Mouse (Mus musculus) myocyte (in vitro differentiated cells): ENCODE results near the gene Cisd1. TPM values are rescaled to one million over a fixed set of nuclear protein-coding genes. Genes with fewer than 3 reads are reported as not detected.

Experiments
- H3K27me3 ChIP-seq: one replicate; pipeline ENCODE4 v1.6.1; 2011; ENCODE audit not compliant: control insufficient read depth, insufficient read depth, insufficient read length
- H3K36me3 ChIP-seq: one replicate; pipeline ENCODE4 v1.6.1; 2011; ENCODE audit not compliant: control insufficient read depth, insufficient read depth
- H3K4me2 ChIP-seq: one replicate; pipeline ENCODE4 v1.6.1; 2011; ENCODE audit warnings: low read depth, control low read depth
- H3K4me3 ChIP-seq: one replicate; pipeline ENCODE4 v1.5.1; 2011; ENCODE audit warnings: mild to moderate bottlenecking, control low read depth, moderate library complexity
- H3K79me2 ChIP-seq: one replicate; pipeline ENCODE4 v1.6.1; 2011; ENCODE audit not compliant: control insufficient read depth, insufficient read depth
- H3ac ChIP-seq: one replicate; pipeline ENCODE4 v1.6.1; 2011; ENCODE audit not compliant: control insufficient read depth, insufficient read length
- CEBPB ChIP-seq: IDR thresholded peaks from 2 replicates; pipeline ENCODE4 v1.6.1; 2011; ENCODE audit warnings: mild to moderate bottlenecking, moderate library complexity; ENCODE audit not compliant: poor library complexity, insufficient read depth, severe bottlenecking
- E2F4 ChIP-seq: IDR thresholded peaks from one replicate; pipeline ENCODE4 v1.6.1; 2011; ENCODE audit warnings: mild to moderate bottlenecking, control low read depth, moderate library complexity; ENCODE audit not compliant: insufficient read depth
- MAX ChIP-seq: IDR thresholded peaks from one replicate; pipeline ENCODE4 v1.6.1; 2011; ENCODE audit warnings: low read depth, mild to moderate bottlenecking, control low read depth
- MYOD1 ChIP-seq, 3 experiments: IDR thresholded peaks; one replicate each; pipeline ENCODE4 v1.6.1; 2011; ENCODE audit warnings: control low read depth in 2 of 3, low read depth in 2 of 3, mild to moderate bottlenecking in 2 of 3, moderate library complexity in 1 of 3; ENCODE audit not compliant: insufficient read length in 2 of 3, control insufficient read depth in 1 of 3
- MYOG ChIP-seq, 3 experiments: IDR thresholded peaks; one replicate each; pipeline ENCODE4 v1.6.1; 2011; ENCODE audit warnings: control low read depth in 2 of 3, low read depth in 2 of 3, mild to moderate bottlenecking in 2 of 3; ENCODE audit not compliant: insufficient read length in 2 of 3, control insufficient read depth in 1 of 3, insufficient read depth in 1 of 3
- POLR2A ChIP-seq: IDR thresholded peaks from one replicate; pipeline ENCODE4 v1.6.1; 2011; ENCODE audit warnings: low read depth, mild to moderate bottlenecking, control low read depth, moderate library complexity; ENCODE audit not compliant: insufficient read length
- POLR2AphosphoS2 ChIP-seq: IDR thresholded peaks from one replicate; pipeline ENCODE4 v1.6.1; 2011; ENCODE audit warnings: low read depth, control low read depth; ENCODE audit not compliant: insufficient read length
- REST ChIP-seq: IDR thresholded peaks from one replicate; pipeline ENCODE4 v1.6.1; 2011; ENCODE audit warnings: mild to moderate bottlenecking, control low read depth, moderate library complexity; ENCODE audit not compliant: insufficient read depth, insufficient read length
- SRF ChIP-seq: IDR thresholded peaks from one replicate; pipeline ENCODE4 v1.6.1; 2011; ENCODE audit warnings: low read depth; ENCODE audit not compliant: control insufficient read depth, insufficient read length
- TCF12 ChIP-seq: IDR thresholded peaks from one replicate; pipeline ENCODE4 v1.6.1; 2011; ENCODE audit warnings: mild to moderate bottlenecking, control low read depth; ENCODE audit not compliant: poor library complexity, insufficient read depth, severe bottlenecking
- TCF3 ChIP-seq: IDR thresholded peaks from one replicate; pipeline ENCODE4 v1.6.1; 2011; ENCODE audit warnings: low read depth, control low read depth; ENCODE audit not compliant: insufficient read length
- USF1 ChIP-seq: IDR thresholded peaks from one replicate; pipeline ENCODE4 v1.6.1; 2011; ENCODE audit warnings: low read depth, mild to moderate bottlenecking, control low read depth, moderate library complexity
- polyA plus RNA-seq: library from polyadenylated mRNA; unstranded; fragments of >200 nt; fragmentation: generic; extraction: Trizol; gene quantifications from one replicate; pipeline ENCODE4 v1.2.1, GENCODE M21; 2012; ENCODE audit warnings: missing spikeins

Cisd1 gene
- polyA plus RNA-seq, 1 experiment, result 124 TPM

DNA sequence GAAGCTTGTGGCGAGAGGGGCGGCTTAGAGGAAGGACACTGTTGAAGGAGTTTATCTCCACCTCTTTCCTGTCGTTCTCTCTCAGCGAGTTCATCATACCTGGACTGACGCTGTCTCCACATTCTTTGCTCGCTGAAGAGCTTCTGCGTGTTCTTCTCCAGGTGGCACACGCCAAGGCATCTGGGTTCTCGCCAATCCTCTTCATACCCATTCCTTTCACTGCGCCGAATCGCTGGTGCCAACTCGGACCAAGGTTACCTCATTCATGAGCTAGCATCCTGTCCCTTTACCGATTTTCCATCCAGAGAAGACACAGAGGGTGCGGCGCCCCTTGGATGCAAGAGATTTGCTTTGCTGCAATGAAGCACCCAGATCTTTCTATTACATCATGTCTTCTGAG, 44.6 kb downstream of the Cisd1 start:
- no peaks in the 10 kb centered on the region for H3K27me3 ChIP-seq
- no peak overlapping the region for H3K4me2 ChIP-seq
- no peak overlapping the region for H3K4me3 ChIP-seq
- H3K36me3 ChIP-seq, result no peaks in the 10 kb centered on the region
- H3ac ChIP-seq, result no peak overlapping the region
- H3K79me2 ChIP-seq, result no peaks in the 10 kb centered on the region
- no peak for TF ChIP-seq CEBPB
- TF ChIP-seq MAX, result no peak
- no peak for TF ChIP-seq SRF
- no peak for TF ChIP-seq REST
- TF ChIP-seq E2F4, result no peak
- no peak for TF ChIP-seq MYOG (IDR thresholded peaks at IDR 0.05; ENCODE audit: control insufficient read depth in 1 of 3, insufficient read depth in 1 of 3, insufficient read length in 2 of 3, low read depth in 2 of 3)
- TF ChIP-seq POLR2AphosphoS2, result no peak
- TF ChIP-seq MYOD1 (IDR thresholded peaks at IDR 0.05; ENCODE audit: control insufficient read depth in 1 of 3, insufficient read length in 2 of 3, low read depth in 2 of 3), result no peak
- no peak for TF ChIP-seq TCF3
- no peak for TF ChIP-seq TCF12
- TF ChIP-seq POLR2A, result no peak
- no peak for TF ChIP-seq USF1

DNA sequence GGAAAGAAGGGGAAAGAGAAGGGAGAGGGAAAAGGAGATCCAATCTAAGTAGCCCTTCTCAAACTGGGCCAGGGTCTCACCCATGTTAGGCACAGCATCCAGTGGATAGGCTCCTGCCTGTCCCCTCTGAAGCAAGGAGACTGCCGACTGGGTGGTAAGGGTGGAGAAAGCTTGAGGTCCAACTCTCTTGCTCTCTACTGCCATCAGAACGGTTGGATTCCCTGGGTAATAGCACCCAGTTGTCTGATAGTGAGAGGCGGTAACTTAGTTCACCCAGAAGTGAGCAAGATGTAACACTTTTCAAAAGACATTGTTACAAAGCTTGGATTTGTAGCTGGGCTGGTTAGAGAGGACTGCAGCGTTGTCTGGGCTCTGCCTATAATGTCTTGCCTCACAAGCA, 51.5 kb downstream of the Cisd1 start:
- TF ChIP-seq POLR2A, result no peak
- no peak for TF ChIP-seq CEBPB
- no peak for TF ChIP-seq E2F4
- no peak for TF ChIP-seq POLR2AphosphoS2
- no peak for TF ChIP-seq MYOD1 (IDR thresholded peaks at IDR 0.05; ENCODE audit: control insufficient read depth in 1 of 3, insufficient read length in 2 of 3, low read depth in 2 of 3)
- no peak for TF ChIP-seq REST
- TF ChIP-seq TCF3, result no peak
- no peak for TF ChIP-seq TCF12
- Histone ChIP-seq H3ac (no peak overlapping the region), H3K36me3 (no peaks in the 10 kb centered on the region), H3K4me2 (no peak overlapping the region), H3K4me3 (no peak overlapping the region), H3K79me2 (no peaks in the 10 kb centered on the region), H3K27me3 (no peaks in the 10 kb centered on the region)

DNA sequence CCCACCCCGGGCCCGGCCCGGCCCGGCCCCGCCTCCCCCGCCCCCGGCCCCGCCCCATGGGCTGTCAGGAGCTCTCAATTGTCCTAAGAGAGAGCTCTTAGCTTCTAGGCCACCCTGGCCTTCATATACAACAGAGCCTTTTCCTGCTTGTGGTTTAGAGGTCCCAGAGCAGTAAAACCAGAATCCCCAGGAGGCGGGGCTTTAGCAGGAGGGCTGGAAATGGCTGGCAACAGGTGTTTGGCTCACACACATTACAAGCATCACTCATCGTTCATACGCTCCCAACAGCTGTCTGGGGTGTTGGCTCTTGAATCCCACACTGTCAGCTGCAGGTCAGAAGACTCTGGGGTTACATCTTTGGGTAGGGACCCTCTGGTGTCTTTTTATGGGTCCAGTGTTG, 52.5 kb downstream of the Cisd1 start:
- H3K4me2 ChIP-seq, result peak overlapping the region; percentile 69
- no peak for TF ChIP-seq CEBPB
- no peak for TF ChIP-seq E2F4
- no peak for TF ChIP-seq POLR2AphosphoS2
- TF ChIP-seq MYOD1 (IDR thresholded peaks at IDR 0.05; ENCODE audit: control insufficient read depth in 1 of 3, insufficient read length in 2 of 3, low read depth in 2 of 3), result peak; percentile 100
- TF ChIP-seq MAX, result no peak
- TF ChIP-seq SRF, result no peak
- TF ChIP-seq USF1, result no peak
- peak; percentile 97 for TF ChIP-seq TCF3
- no peak for TF ChIP-seq POLR2A
- no peak for TF ChIP-seq REST
- peak; percentile 91 to 100 (median 100) for TF ChIP-seq MYOG (IDR thresholded peaks at IDR 0.05; ENCODE audit: control insufficient read depth in 1 of 3, insufficient read depth in 1 of 3, insufficient read length in 2 of 3, low read depth in 2 of 3)
- peak; percentile 100 for TF ChIP-seq TCF12
- H3K27me3 ChIP-seq, result no peaks in the 10 kb centered on the region
- H3ac ChIP-seq, result no peak overlapping the region
- H3K36me3 ChIP-seq, result no peaks in the 10 kb centered on the region
- H3K4me3 ChIP-seq, result no peak overlapping the region
- H3K79me2 ChIP-seq, result no peaks in the 10 kb centered on the region

DNA sequence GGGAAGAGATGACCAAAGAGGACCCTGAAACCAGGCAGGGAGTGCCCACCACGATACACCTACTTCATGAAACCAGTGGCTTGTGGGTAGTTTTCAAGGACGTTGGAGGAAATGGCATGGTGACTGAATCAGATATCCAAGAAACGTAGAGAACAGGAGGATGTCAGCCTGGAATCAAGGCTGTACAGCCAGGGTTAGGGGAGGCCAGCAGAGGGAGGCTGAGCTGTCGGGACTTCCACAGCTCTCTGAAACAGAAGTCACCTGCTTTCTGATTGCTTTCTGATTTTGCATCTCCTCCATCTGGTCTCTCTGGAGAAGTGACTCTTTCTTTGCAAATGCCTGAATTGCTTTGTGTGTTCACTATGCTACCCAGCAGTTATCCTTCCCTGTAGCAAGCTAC, 53.0 kb downstream of the Cisd1 start:
- TF ChIP-seq POLR2A (no peak), REST (no peak), TCF3 (no peak), MAX (no peak), MYOG (IDR thresholded peaks at IDR 0.05; ENCODE audit: control insufficient read depth in 1 of 3, insufficient read depth in 1 of 3, insufficient read length in 2 of 3, low read depth in 2 of 3) (no peak), TCF12 (no peak), E2F4 (no peak), CEBPB (no peak), MYOD1 (IDR thresholded peaks at IDR 0.05; ENCODE audit: control insufficient read depth in 1 of 3, insufficient read length in 2 of 3, low read depth in 2 of 3) (no peak), POLR2AphosphoS2 (no peak), SRF (no peak)
- Histone ChIP-seq H3ac (no peak overlapping the region), H3K4me2 (peak overlapping the region; percentile 67), H3K27me3 (no peaks in the 10 kb centered on the region), H3K79me2 (no peaks in the 10 kb centered on the region), H3K4me3 (no peak overlapping the region), H3K36me3 (no peaks in the 10 kb centered on the region)

DNA sequence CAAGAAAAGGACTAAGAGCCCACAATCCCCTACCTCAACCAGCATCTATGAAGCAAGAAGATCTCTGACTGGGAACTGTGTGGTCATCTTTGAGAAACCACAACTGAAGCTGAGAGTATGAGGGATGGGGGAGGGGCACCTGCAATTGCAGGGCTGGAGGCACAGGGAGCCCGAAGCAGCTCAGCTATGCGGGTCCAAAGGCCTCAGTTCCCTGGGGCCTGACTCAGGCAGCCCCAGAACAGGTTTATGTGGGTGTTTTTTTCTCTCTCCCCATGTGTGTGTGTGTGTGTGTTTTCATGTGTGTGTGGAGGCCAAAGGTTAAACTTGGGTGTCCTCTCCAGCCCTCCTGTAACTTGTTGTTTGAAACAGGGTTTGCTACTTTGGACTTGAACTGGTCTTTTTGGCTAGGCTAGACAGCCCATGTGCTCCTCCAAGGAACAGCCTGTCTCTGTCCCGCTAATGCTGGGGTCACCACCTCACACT, 53.5 kb downstream of the Cisd1 start:
- H3K79me2 ChIP-seq, result no peaks in the 10 kb centered on the region
- H3K4me3 ChIP-seq, result no peak overlapping the region
- peak overlapping the region; percentile 67 for H3K4me2 ChIP-seq
- TF ChIP-seq MAX (no peak), MYOG (IDR thresholded peaks at IDR 0.05; ENCODE audit: control insufficient read depth in 1 of 3, insufficient read depth in 1 of 3, insufficient read length in 2 of 3, low read depth in 2 of 3) (peak in 2 of 3 experiments; percentile 26 to 74), CEBPB (peak; percentile 67), E2F4 (no peak), POLR2A (no peak), POLR2AphosphoS2 (no peak), TCF12 (no peak), MYOD1 (IDR thresholded peaks at IDR 0.05; ENCODE audit: control insufficient read depth in 1 of 3, insufficient read length in 2 of 3, low read depth in 2 of 3) (peak in 2 of 3 experiments; percentile 18 to 57)
- no peaks in the 10 kb centered on the region for H3K27me3 ChIP-seq
- H3K36me3 ChIP-seq, result no peaks in the 10 kb centered on the region
- H3ac ChIP-seq, result no peak overlapping the region
